Mouse (Mus musculus): ENCODE data around the gene Zfp637. TPM values are rescaled to one million over a fixed set of nuclear protein-coding genes. Genes with fewer than 3 reads are reported as not detected.

Zfp637 gene
- 4.5 and 10.2 TPM in 2 replicates for polyA plus RNA-seq (2012; ENCODE audit: low replicate concordance)

DNA sequence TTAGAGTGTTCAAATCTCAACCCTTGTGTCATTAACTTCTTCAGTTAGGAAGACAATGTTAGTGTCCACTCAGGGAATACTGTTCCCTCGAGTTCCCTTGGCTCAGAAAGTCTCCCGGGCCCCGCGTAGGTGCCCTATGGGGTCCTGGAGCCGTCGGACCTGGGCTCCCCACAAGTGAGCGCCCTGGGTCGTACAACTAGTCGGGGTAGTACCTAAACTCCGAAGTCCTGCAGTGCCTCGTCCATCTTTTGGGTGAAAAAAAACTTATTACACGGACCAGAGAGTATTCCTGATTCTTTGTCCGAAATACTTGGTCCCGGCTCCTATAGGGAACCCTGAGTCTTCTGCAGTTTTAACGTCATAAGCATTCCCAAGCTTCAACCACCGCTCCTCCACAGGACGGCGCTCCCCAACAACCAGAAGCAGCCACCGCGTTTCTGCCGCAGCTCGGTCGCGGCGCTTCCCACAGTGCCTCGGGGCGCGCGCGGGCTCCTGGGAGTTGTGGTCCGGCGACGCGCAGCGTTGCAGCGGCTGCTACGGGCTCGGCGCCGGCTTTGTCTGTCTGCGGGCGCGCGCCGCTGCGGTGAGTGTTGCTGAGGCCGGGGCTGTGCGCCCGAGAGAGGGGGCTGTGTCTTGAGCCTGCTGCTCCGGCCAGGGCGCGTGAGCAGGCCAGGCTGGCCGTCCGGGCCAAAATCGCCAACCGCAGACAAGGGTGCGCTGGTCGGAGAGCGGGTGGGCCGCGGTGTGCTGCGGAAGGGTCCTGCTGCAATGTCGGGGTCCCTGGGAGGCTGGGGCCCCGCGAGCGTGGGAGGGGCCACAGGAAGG is at the start of gene Zfp637:
Gene Zfp637, plus strand, starts transcription at position 495 of the 825 bp plus-strand sequence.

DNA sequence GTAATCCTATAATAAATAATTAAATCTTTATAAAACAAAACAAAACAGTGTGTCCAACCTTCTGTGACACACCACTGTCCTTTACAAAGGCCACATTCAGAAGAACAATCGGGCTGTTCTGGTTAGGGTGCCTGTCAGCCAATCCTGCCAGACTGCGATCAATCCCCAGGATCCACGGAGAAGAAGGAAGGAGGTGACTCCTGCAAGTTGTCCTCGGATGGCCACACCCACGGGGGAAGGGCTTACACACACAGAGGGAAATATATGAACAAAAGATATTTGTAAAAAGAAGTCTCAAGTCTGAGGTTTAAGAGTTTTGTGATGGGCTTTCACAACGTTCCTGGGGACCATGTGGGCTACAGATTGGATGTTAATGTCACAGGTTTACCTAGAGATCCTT is 20.9 kb downstream of the Zfp637 start, which contains the start of gene Zfp239:
Gene Zfp239, plus strand, starts transcription at position 253 of the 400 bp plus-strand sequence.

Other genes starting within 250 kb of the Zfp637 start
- gene Zfp239, start 20.9 kb downstream of the Zfp637 start, polyA plus RNA-seq (2012; ENCODE audit: low replicate concordance): 0.31 and 2.1 TPM in 2 replicates
- gene Hnrnpf, start 59.1 kb downstream of the Zfp637 start, polyA plus RNA-seq (2012; ENCODE audit: low replicate concordance): 123 and 162 TPM in 2 replicates
- gene Fxyd4, start 96.5 kb downstream of the Zfp637 start, polyA plus RNA-seq (2012; ENCODE audit: low replicate concordance): not detected in 2 replicates
- 0.66 and 1.2 TPM in 2 replicates for gene Rasgef1a, start 170.3 kb downstream of the Zfp637 start, polyA plus RNA-seq (2012; ENCODE audit: low replicate concordance)